Mouse (Mus musculus): ENCODE measurements around the gene Grem2.

Gene Grem2

DNA sequence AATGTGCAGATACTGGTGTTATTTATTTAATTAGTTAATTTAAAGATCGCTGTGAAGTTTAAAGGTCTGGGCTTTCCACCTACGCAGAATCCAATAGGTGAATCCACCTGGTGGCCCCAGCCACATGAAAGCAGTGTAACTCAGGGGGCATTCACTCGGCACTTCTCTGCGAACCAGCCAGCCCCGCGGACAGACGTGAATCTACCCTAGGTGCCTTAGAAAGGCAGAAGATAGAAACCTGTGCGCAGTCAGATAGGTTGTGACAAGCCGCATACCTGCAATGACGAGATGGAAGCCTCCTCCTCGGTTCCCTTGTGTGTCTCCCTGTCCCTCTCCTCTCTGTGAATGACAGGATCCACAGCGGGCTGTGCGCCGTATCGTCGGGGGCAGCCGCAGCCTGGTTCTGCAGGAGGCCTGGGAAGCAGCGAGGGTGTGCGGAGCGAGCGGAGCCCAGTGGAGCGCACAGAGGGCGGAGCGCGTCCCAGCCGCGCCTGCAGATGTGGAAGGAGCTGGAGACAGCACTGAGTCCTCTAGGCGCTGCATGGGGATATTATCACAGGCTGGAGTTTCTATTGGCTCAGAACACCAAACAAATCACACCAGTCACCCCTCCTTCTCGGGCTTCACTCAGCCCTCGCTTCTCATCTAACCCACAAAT lies at the start of gene Grem2:
Gene Grem2 (minus strand): TSS at position 522 of the 658 bp plus-strand sequence.
- no peak for DNase-seq

DNA sequence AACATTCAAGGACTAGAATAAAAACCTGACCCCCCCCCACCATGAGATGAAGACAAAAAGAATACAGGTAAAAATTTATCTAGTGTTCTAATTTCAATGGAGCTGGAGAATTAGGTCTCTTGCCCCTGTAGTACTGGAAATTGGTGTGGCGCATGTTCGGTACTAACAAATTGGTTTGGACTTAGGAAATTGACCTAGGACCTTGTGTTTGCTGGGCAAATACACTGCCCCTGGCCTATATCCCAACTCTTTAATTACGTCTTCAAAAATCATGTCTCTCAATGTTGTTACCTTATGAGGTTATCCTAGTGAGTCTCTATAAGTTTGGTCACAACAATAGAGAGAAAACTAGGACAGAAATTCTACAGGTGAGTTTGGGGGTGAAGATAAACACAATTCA lies 38.2 kb upstream of the Grem2 start:
- no peak for DNase-seq

DNA sequence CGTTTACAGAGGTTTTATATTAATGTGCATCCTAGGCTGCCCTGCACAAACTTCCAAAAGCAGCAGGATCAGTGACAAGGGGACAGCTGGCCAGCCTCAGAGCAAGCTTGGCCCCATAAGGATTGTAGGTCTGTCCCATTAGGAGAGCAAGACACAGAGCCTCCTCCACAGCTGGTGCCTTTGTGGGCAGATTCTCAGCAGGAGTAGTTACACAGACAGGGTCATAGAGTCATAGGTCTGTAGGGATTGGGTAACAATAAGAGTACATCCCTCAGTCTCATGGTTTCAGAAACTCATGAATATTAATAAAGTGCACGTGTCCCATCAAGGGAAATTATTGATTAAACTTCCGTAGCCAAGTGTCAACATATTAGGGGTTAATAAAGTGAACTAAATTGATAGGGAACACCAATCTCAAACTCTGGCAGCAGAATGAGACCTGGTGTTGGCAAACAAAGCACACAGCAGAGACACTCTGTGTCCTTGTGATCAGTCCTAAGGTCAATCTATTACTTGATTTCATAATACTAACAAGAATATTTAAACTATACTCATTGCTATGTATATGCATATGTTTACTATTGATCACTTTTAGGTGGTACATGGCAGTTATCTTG lies 9.5 kb upstream of the Grem2 start:
- no peak for DNase-seq

DNA sequence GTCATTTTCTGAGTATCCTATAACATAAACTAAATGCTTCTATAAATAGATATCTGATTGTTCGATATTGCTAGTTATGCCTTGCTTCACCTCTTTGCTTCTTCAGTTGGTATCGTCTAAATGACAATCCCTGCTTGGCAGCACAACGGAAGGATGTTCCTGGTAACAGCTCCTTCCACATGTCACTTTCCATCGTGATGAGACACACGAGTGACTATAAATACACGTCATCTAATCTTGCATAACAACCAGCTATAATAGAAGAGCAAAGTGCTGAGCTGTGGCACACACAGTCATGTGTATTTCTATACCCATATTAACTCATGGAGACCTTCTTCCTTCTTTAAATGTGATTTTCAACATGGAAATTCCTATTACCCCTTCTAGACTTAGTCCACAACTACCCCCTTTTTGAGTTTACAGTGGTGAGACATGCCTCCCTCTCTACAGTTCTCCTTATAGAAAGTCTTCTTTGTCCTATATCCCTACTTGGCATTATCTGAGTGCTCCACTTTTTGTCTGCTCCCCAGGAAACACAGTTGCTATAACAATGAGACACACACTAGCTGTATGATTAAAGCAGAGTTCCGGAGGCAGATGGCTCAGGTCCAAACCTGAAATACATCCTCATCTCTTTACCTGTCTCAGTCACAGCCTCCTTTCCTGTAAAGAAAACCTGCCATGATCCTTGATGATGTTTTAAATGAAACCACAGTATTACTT lies 8.0 kb upstream of the Grem2 start:
- no peak for DNase-seq

DNA sequence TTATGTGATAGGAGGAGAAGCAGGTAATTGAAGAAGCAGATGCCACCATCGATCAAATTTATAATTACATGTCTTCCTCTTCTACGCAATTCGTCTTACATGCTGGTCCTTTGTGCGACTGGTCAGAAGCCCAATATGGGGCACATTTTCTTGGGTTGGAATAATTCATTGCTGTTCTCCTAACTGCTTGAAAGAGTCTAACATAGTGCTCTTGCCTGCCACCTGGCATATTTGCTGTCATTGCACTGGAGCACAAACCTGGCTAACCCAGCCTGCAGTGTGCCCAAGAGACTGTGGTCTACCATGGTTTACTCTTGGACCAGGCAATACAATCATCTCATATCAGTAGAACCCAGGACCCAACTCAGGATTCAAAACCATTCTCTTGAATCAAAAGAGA lies 2.7 kb downstream of the Grem2 start:
- no peak for DNase-seq

DNA sequence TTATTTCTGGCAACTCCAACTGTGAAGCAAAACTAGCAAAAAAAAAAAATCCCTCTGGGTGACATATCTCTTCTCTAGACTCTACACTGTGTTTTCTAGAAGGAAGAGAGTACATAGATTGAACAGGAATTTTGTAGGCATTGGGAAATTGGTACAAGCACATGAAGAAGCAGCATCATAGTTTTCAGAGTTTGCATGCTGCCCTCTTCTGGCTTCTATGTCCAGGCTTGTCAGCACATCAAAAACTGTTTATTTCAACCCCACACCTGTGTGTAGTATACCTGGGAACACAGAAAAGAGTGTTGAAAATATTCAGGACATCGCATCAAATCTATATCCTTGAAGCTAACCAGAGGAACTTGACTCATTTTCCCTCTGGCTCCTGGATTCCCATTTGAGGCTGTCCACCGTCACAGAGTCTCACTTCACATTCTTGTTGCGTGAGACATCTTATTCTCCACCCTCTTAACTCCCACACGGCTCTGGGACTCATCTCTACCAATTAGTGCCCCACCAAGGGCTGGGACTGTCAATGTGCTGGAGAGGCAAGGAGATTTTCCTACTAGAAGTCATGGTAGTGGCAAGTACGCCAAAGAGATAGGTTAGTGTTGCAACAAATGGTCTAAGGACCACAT lies 3.3 kb downstream of the Grem2 start:
- DNase-seq = no peak

DNA sequence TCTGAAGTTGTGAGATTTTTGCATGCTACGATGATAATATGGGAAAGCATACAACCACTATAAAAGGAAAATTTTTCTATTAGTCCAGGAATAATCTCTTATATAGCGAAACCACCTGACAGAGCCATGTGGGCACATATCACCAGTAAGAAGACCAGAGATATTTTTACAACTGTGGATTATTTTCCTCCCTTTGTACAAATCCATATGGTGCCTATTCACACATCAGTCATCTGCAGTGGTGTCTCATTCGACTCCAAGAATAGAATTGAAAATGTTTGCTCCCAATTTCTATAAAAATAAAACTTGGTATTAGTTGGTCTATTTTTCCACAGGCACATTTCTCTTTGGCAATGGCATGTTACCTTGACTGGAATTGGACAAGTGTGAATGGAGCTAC lies 11.8 kb downstream of the Grem2 start:
- no peak for DNase-seq

DNA sequence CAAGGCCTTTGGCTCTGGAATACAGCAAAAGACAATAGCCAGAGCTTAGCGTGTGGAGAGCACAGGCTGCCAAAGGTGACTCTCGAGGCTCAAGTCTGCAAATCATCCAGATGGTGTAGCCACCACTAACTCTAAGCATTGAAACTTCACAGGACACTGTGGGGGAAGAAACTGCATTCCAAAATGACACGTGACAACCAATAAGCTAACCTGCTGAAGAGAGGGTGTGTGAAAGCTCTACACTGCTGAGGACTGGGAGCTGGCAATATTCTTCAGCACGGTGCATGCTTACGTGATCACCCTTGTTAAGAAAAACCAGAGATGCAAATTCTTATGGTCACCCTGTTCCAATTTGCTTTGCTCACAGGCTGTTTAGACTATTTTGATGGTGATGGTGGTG lies 13.4 kb downstream of the Grem2 start:
- no peak for DNase-seq

DNA sequence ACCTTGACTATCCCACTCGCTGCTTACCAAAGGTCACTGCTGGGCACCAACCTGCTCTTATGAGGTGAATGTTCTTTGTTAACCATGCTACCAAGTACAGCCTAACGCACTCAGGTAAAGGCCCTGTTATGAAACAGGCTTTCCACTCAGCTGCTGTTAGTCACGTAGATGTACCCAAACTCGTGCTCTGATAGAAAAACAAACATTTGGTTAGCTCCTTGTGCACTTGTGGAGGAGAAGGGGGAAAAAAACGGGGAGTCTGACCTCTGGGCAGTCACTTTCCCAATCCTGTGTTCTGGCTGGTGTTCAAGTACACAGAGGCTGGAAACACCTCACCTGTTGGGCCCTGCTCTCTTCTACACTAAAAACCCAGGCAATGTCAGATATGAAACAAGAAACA lies 14.0 kb downstream of the Grem2 start:
- DNase-seq = no peak

DNA sequence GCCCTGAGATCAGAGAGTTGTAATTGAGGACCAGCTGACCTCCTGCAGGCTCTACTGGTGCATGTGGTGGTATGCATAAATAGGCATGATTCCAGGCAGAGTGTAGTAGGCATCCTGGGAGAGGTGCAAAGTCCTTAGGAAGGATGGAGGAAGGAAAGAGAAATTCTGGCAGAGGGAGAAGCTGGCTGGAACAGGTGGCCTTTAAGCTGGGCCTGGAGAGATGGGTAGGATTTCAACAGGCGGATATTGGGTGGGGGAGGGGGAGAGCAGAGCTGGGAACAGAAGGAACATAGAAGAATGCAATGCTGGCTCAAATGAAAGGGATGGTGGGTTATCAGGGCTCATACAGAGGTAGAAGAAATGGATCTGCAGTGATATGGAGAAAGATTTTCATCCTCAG lies 18.9 kb downstream of the Grem2 start:
- no peak for DNase-seq

DNA sequence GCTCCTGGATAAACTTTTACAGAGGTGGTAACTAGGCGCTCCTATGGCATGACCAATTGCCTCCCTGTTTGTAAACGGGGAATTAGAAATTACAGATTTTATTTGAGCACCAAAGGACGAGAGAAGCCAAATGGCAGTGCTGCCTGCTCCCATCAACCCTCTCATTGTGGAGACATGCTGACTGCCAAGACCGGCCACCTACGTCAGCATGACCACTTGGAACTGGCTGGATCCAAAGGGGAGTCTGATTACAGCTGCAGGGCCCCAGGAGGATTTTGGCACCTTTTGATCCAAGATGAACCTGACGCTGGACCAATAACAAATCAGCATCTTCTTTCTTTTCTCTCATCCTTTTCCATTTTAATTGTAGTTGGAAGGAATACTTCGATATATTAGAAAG lies 29.1 kb downstream of the Grem2 start:
- no peak for DNase-seq

DNA sequence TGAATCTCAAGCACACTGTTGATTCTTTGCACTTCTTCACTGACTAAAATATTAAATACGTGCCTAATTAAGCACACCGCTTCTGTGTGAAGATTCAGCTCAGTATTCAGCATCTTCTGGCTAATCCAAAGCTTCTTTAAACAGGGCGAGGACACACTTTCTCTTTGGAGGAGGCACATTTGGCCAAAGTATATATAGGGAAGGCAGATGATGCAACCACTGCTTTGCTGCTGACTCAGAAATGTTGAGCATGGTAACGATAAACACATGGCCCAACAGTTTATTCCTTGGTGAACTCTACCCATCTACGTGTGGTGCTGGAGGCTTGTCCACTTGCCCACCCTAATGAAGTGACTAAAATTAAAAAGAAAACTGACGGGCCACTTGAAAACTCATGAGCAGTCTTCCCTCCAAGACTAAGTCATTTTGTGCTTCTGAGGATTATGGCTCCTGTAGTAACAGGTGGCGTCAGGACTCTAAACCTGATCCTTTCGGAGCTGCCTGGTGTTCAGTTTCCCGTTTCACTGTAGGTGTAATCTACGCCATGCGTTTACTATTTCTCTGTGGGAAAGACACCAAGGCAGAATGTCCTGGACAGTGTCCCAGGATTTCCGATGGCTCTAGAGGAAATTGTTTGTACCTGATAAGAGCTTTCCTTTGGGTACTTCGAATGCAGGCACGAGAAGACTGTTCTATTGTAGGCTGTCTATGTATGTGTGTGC lies 32.8 kb downstream of the Grem2 start:
- no peak for DNase-seq

DNA sequence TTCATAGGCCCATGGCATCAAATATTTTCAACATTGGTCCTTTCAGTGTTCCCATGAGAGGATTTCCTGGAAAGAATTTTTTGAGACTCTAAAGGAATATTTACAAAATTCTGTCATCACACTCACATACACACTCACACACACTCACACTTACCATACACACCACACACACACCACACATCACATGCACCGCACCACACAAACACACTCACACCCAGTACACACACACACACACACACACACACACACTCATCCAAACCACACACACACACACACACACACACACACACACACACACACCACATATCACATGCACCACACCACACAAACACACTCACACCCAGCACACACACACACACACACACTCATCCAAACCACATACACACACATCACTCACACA lies 33.5 kb downstream of the Grem2 start:
- DNase-seq = no peak

DNA sequence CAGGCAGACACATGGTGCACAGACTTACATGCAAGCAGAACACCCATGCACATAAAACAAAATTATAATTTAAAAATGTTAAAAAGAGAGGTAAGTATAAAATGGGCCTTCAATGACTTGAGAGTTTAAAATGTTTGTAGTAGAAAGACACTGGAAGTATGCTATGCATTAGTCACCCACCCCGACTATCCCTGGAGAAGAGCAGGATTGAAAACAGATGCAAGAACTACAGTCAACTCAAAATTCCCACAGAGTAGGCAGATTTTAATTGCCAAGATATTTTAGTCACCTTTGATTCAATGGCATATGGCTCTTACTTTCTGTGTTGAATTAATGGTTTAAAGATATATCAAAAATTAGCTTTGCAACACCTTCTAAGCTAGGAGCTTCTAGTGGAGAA lies 39.1 kb downstream of the Grem2 start:
- DNase-seq = no peak

DNA sequence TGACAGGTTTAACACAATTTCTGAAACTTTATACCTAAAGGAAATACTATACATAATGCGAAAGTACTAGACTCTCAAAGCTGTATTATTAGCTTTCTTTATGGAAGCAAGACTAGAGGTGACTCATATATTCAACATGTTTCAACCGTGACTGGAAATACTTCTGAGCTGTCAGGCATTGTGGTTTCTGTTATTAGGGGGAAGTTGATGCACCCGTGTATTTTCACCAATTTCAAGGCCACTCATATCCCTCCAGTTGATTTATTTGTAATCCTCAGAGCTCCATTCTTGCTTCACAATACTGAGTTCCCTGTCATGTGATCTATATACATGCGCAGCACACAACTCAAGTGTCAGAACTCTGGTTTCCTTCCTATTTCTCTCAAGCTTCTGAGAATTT lies 46.4 kb downstream of the Grem2 start:
- no peak for DNase-seq

DNA sequence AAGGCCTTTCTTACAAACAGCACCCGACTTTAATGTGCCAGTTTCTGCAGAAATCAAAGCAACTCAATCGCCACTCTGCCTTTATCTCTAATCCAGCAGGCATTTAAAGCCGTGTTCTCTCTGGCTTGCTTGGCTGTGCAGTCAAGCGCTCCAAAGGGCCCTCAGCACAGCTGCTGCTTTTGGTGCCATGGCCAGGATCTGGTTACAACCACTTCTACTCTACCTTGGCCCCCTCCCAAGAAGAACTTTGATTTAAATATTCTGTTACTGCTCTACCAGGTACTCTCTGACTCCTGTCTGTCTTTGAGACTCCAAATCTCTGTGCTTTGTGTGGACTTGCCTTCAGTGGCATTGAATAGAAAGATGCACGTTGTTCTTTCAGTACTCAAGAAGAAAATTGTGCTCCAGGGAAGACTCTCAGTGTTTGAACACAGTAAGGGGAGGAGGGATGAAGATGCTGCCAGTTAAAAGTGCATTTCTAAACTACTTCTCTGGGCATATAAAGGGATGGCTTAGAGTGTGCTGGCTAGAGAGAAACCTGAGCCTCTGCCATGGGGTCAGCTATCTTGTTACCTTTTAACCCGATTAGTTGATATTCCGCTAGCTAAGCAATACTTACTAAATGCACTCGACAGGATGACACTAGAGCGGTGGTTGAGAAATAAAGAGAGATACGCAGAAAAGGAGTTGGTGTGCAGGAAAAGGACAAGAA lies 61.1 kb downstream of the Grem2 start:
- no peak for DNase-seq

DNA sequence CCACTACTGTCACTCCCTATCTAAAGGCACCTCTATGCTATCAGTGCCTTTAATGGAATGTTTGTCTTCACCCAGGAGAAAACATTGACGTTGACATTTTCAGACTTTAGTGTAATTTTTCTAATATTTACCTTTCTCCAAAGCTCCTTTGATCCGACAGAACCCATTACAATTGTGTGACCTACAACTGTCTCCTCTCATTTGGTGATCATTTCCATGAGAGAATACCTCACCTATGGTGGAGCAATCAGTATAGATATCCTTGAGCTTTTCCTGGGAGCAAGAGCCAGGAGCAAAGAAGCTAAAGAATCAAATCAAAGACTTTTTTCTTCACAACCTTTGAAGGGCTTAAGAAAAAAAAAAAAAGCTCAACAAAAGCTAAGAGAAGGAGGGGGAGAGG lies 65.4 kb downstream of the Grem2 start:
- no peak for DNase-seq

DNA sequence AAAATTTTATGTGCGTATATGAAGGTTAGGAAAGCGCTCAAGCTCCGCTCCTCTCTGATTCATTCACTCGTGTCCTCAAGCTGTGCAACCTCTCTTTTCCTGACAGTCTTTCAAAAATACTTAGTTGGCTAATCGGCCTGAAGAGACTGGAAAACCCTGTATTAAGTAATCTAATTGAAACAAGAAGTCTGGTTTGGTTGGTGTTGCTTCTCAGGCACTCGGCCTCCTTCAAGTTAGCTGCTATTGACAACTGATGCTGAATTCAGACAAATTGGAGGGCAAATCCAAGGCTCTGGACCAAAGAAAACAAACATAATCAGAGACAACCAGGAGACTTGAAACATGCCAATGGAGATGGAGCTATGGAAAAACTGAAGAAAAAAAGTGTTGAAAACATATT lies 76.8 kb downstream of the Grem2 start:
- DNase-seq = no peak

DNA sequence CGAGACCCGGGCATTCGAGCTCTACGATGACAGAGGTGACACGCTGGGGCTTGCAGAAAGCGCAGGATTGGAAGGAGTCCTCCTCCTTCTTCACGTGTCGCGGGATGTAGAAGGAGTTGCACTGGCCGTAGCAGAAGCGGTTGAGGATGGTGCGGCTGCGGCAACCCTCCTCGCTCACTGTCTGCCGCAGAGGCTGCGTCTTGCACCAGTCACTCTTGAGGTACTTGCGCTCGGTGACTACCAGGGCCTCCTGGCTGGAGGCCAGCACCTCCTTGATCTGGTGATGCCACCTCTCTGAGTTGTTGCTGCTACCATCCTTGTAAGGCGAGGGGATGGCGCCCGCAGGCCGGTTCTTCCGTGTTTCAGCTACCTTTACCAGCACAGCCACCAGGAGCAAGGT lies 84.8 kb downstream of the Grem2 start:
- no peak for DNase-seq

DNA sequence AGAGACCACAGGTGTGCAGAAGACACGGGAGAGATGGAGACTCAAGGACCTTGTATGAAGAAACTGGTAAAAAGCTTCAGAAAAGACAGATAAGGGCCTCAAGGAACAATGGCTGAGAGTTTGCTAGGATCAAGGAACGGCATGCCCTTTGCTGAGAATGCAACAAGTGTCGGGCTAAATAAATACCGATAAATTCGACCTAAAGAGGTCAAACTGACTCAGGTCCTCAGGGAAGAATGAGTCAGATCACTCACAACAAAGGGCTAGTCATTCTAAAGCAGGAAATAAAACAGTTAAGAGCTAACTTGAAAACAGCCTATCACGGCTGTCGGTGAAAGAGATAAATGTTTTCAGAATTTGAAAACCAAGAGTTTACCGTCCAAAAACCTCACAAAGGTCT lies 95.1 kb downstream of the Grem2 start:
- DNase-seq = no peak

DNA sequence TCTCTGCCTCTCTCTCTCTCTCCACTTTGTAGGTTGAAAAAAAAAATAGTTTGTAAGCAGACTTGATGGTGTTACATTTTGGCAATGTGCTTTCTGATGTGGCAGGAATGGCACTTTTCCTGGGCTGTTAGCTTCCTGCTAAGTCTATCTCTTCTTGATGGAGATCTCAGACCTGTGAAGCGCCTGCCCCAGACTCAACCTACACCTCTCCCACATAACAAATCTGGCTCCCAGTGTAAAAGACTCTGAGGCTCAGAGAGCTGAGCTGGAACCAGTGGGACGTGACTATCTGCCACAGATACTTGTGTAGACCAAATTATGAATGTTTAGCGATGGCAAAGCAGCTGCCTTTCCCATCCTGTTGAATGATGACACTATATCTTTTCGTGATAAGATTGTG lies 109.8 kb downstream of the Grem2 start:
- no peak for DNase-seq

DNA sequence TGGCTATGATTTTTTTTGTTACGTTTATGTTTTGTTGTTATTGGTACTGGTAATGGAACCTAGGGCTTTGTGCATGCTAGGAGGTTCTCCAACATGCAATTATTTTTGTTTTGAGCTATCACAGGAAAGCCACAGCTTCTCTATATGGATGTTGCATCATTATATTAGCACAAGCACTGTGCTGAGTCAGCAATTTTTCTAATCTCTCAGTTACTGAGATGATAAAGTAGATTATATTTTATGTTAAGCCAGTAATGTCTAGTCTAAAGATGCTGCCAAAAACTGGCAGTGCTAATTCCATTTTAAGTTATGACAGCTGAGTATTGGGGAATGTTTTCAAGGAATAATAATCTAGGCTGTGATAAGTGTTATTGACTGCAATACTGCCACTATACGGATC lies 133.0 kb downstream of the Grem2 start:
- DNase-seq = no peak
